Mouse (Mus musculus) intestine, embryonic 15.5 days (tissue): ENCODE data around the gene Ccl17. TPM values are rescaled to one million over a fixed set of nuclear protein-coding genes. Genes with fewer than 3 reads are reported as not detected.

Experiments
- ATAC-seq: fragments of 200-750 bp; cut with Nextera tagmentation; 2 replicates; pipeline ENCODE4 v1.8.0; 2017; ENCODE audit warnings: moderate TSS enrichment, moderate library complexity
- H3K27ac ChIP-seq: fragments of 300-500 bp; sonication (generic); 2 replicates; pipeline ENCODE4 v1.5.1; 2015; ENCODE audit warnings: mild to moderate bottlenecking, inconsistent platforms
- H3K27me3 ChIP-seq: fragments of 300-500 bp; sonication (generic); replicated peaks from 2 replicates; pipeline ENCODE4 v1.6.1; 2015; ENCODE audit warnings: inconsistent platforms
- H3K36me3 ChIP-seq: fragments of 300-500 bp; sonication (generic); 2 replicates; pipeline ENCODE4 v1.6.1; 2015; ENCODE audit warnings: inconsistent platforms
- H3K4me1 ChIP-seq: fragments of 300-500 bp; sonication (generic); replicated peaks from 2 replicates; pipeline ENCODE4 v1.6.1; 2015; ENCODE audit warnings: inconsistent platforms
- H3K4me2 ChIP-seq: fragments of 300-500 bp; sonication (generic); replicated peaks from 2 replicates; pipeline ENCODE4 v1.6.1; 2015; ENCODE audit warnings: mild to moderate bottlenecking, inconsistent platforms
- H3K4me3 ChIP-seq: fragments of 300-500 bp; sonication (generic); replicated peaks from 2 replicates; pipeline ENCODE4 v1.5.1; 2015; ENCODE audit warnings: inconsistent platforms
- H3K9ac ChIP-seq: fragments of 300-500 bp; sonication (generic); 2 replicates; pipeline ENCODE4 v1.6.1; 2015; ENCODE audit warnings: inconsistent platforms
- H3K9me3 ChIP-seq: fragments of 300-500 bp; sonication (generic); 2 replicates; pipeline ENCODE4 v1.6.1; 2016; ENCODE audit warnings: inconsistent platforms
- WGBS: fragments of 180-500 bp; shearing (Covaris S2); methylation state at CpG from one replicate; pipeline ENCODE4 v1.1.7; 2015; 5-methylcytosine and 5-hydroxymethylcytosine counted together
- polyA plus RNA-seq: library from polyadenylated mRNA; unstranded; fragments of >200 nt; fragmentation: Nextera tagmentation; extraction: Ambion mirVana; gene quantifications from 2 replicates; pipeline ENCODE4 v1.2.1, GENCODE M21; 2015

Ccl17 gene
- polyA plus RNA-seq, 1 experiment from 2014 or later, result not detected

- Histone ChIP-seq H3K27me3 (no peaks in the 10 kb centered on the region), H3K36me3 (no peaks in the 10 kb centered on the region), H3K4me3 (no peak overlapping the region), H3K9ac (no peak overlapping the region), H3K9me3 (no peaks in the 10 kb centered on the region), H3K27ac (no peak overlapping the region), H3K4me1 (0 out of 2 replicates have a peak, but pooled peaks cover 2% of the 10 kb centered on the region), H3K4me2 (no peak overlapping the region)
- no peak for ATAC-seq
- 61% methylated on average over 7 of the region's 7 CpGs for WGBS
These were observed 9.8 kb upstream of the Ccl17 start for GRCm38 (mm10) chr8:94800278-94800968.

GRCm38 (mm10) chr8:94801293-94802095 lies 8.8 kb upstream of the Ccl17 start:
- Histone ChIP-seq H3K36me3 (no peaks in the 10 kb centered on the region), H3K9me3 (no peaks in the 10 kb centered on the region), H3K9ac (no peak overlapping the region), H3K4me1 (0 out of 2 replicates have a peak, but pooled peaks cover 2% of the 10 kb centered on the region), H3K4me3 (no peak overlapping the region), H3K27ac (no peak overlapping the region), H3K27me3 (no peaks in the 10 kb centered on the region), H3K4me2 (peak overlapping the region; percentile 37; the same call in 1 of the 2 replicates)
- 42% methylated on average over 14 of the region's 14 CpGs for WGBS
- ATAC-seq, result no peak

- 0 out of 2 replicates have a peak, but pooled peaks cover 2% of the 10 kb centered on the region for H3K4me1 ChIP-seq
- no peaks in the 10 kb centered on the region for H3K9me3 ChIP-seq
- H3K9ac ChIP-seq, result no peak overlapping the region
- H3K36me3 ChIP-seq, result no peaks in the 10 kb centered on the region
- 55% methylated on average over 4 of the region's 4 CpGs for WGBS
- H3K4me3 ChIP-seq, result no peak overlapping the region
- no peak overlapping the region for H3K27ac ChIP-seq
- no peaks in the 10 kb centered on the region for H3K27me3 ChIP-seq
- ATAC-seq, result 0 out of 2 replicates have a peak, but pooled peaks have one; percentile 4
- no peak overlapping the region for H3K4me2 ChIP-seq
These were observed 7.9 kb upstream of the Ccl17 start for GRCm38 (mm10) chr8:94802375-94802774.

- no peak overlapping the region for H3K4me2 ChIP-seq
- H3K9me3 ChIP-seq, result no peaks in the 10 kb centered on the region
- H3K27me3 ChIP-seq, result no peaks in the 10 kb centered on the region
- 73% methylated on average over 6 of the region's 6 CpGs for WGBS
- no peak overlapping the region for H3K9ac ChIP-seq
- ATAC-seq, result no peak
- no peak overlapping the region for H3K4me3 ChIP-seq
- H3K27ac ChIP-seq, result no peak overlapping the region
- 0 out of 2 replicates have a peak, but pooled peaks cover 2% of the 10 kb centered on the region for H3K4me1 ChIP-seq
- no peaks in the 10 kb centered on the region for H3K36me3 ChIP-seq
These were observed 6.7 kb upstream of the Ccl17 start for GRCm38 (mm10) chr8:94803551-94803950.

DNA sequence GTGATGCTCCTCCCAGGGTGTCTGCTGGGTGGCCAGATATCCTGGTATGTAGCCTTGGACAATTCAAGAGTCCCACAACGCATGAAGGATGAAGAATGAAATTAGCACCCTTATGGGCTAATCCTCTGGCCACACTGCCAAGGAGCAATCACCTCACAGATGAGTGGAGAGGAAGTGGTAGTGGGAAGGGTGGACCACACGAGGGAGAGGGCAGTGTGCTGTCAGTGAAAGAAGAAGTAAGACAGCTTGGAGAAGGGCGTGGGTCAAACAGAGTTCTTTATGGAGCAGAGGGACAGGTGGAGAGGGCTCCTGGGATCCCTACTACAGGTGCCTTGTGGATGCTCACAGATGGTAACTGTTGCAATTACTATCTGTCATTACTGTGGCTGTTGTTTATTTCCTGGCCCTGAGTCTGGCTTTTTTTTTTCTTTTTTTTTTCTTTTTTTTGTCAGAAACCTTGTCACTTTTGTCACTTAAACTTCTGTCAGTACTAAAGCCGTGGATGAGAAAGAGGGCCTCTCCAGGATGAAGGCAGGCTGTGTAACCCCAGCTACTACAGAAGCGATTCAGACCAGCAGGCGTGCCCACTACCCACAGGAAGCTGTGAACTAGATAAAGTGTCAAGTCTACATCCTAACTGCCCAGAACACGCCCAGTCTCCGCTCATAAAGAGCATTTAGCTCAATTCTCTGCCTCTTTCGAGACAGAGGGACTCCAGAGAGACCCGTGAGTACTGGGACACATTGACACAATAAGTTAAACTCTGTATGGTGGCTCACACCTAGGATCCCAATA lies 5.5 kb upstream of the Ccl17 start:
- Histone ChIP-seq H3K9ac (no peak overlapping the region), H3K4me2 (no peak overlapping the region), H3K4me3 (no peak overlapping the region), H3K27me3 (no peaks in the 10 kb centered on the region), H3K4me1 (0 out of 2 replicates have a peak, but pooled peaks cover 2% of the 10 kb centered on the region), H3K27ac (no peak overlapping the region), H3K36me3 (no peaks in the 10 kb centered on the region), H3K9me3 (no peaks in the 10 kb centered on the region)
- WGBS, result 63% methylated on average over 10 of the region's 10 CpGs
- ATAC-seq, result no peak

- no peak for ATAC-seq
- H3K27me3 ChIP-seq, result no peaks in the 10 kb centered on the region
- WGBS, result 84% methylated on average over 4 of the region's 4 CpGs
These were observed 4.4 kb upstream of the Ccl17 start for GRCm38 (mm10) chr8:94805811-94806210.

GRCm38 (mm10) chr8:94807506-94807905 lies 2.7 kb upstream of the Ccl17 start:
- Histone ChIP-seq H3K9me3 (no peaks in the 10 kb centered on the region), H3K9ac (no peak overlapping the region), H3K4me1 (no peaks in the 10 kb centered on the region), H3K27ac (no peak overlapping the region), H3K27me3 (no peaks in the 10 kb centered on the region), H3K4me3 (no peak overlapping the region), H3K4me2 (no peak overlapping the region), H3K36me3 (no peaks in the 10 kb centered on the region)
- 64% methylated on average over 7 of the region's 7 CpGs for WGBS
- no peak for ATAC-seq

More at GRCm38 (mm10) chr8:94805811-94806210, 4.4 kb upstream of the Ccl17 start:
- Histone ChIP-seq H3K4me2 (no peak overlapping the region), H3K27ac (no peak overlapping the region), H3K4me3 (no peak overlapping the region), H3K4me1 (0 out of 2 replicates have a peak, but pooled peaks cover 2% of the 10 kb centered on the region), H3K36me3 (no peaks in the 10 kb centered on the region), H3K9ac (no peak overlapping the region), H3K9me3 (no peaks in the 10 kb centered on the region)

DNA sequence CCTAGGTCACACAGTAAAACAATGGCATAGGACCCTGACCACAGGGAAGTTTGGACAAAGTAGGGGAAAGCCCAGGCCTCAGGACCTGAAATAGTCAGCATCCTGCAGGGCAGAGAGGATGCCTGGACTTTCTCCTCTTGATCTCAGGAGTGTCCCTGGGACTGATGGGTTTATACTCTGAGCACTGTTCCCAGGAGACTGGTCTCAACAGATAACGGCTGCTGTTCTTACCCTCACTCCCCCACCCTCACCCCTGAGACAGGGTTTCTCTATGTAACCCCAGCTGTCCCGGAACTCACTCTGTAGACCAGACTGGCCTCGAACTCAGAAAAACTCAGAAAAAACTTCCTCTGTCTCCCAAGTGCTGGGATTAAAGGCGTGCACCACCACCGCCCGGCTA lies 1.9 kb upstream of the Ccl17 start:
- H3K4me1 ChIP-seq, result no peaks in the 10 kb centered on the region
- H3K4me3 ChIP-seq, result no peak overlapping the region
- no peak for ATAC-seq
- no peaks in the 10 kb centered on the region for H3K9me3 ChIP-seq
- H3K9ac ChIP-seq, result no peak overlapping the region
- H3K27ac ChIP-seq, result no peak overlapping the region
- H3K36me3 ChIP-seq, result no peaks in the 10 kb centered on the region
- 78% methylated on average over 6 of the region's 6 CpGs for WGBS
- no peaks in the 10 kb centered on the region for H3K27me3 ChIP-seq
- H3K4me2 ChIP-seq, result no peak overlapping the region

DNA sequence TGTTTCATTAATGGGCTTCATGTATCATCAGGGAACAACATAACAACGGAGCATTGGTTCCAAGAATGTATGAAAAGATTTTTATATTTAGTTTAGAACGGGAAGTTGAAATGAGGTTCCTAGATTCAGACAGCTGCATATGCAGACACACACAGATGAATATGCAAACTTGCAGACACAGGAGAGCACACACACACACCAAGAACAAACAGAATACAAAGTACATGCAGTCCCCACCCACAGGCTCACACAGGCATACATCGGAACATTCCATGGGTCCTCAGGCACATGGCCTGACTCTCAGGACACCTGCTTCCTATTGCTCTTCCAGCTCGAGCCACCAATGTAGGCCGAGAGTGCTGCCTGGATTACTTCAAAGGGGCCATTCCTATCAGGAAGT lies 602 bp downstream of the Ccl17 start:
- Histone ChIP-seq H3K27me3 (no peaks in the 10 kb centered on the region), H3K4me1 (no peaks in the 10 kb centered on the region), H3K9ac (no peak overlapping the region), H3K27ac (no peak overlapping the region), H3K36me3 (no peaks in the 10 kb centered on the region), H3K4me2 (no peak overlapping the region), H3K9me3 (no peaks in the 10 kb centered on the region), H3K4me3 (no peak overlapping the region)
- WGBS, result 76% methylated on average over 5 of the region's 5 CpGs
- ATAC-seq, result no peak

DNA sequence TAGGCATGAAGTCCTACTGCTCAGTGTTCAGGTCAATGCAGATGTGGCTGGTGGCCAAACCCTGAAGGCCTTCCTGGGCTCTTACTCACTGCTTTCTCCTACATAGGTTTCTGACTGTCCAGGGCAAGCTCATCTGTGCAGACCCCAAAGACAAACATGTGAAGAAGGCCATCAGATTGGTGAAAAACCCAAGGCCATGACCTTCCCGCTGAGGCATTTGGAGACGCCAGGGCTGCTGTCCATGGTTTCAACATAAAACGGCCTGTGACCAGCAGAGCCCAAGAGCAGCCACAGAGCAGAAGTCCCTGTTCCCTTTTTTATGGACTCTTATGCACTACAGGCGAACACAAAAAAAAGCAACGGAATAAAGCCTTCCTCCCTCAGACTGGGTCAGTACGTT lies 1.4 kb downstream of the Ccl17 start:
- WGBS, result 64% methylated on average over 6 of the region's 6 CpGs
- Histone ChIP-seq H3K9ac (no peak overlapping the region), H3K4me3 (no peak overlapping the region), H3K9me3 (no peaks in the 10 kb centered on the region), H3K27ac (no peak overlapping the region), H3K27me3 (no peaks in the 10 kb centered on the region), H3K36me3 (no peaks in the 10 kb centered on the region), H3K4me2 (no peak overlapping the region), H3K4me1 (no peaks in the 10 kb centered on the region)
- ATAC-seq, result no peak

DNA sequence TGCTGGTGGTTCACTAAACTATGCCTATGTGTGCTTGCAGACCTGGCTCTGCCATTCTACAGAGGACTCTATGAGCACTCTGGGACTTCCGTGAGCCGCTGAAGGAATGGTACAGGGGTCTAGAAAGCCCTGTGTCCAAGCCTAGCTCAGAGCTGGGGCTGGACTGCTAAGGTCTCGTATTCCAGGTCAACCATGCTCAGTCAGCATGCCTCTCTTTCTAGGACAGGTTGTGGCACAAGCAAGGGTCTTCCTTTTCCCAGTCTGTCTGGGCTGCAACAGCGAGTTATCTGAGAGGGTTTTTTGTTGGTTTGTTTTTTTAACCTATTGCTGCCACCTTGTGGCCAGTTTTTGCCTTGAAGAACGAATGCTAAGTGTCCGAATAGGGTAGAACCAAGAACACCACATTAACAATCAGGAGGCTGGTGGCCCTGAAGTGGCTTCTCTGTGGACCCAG lies 2.4 kb downstream of the Ccl17 start:
- no peaks in the 10 kb centered on the region for H3K36me3 ChIP-seq
- no peaks in the 10 kb centered on the region for H3K9me3 ChIP-seq
- no peak overlapping the region for H3K27ac ChIP-seq
- no peaks in the 10 kb centered on the region for H3K27me3 ChIP-seq
- no peaks in the 10 kb centered on the region for H3K4me1 ChIP-seq
- H3K4me2 ChIP-seq, result 0 out of 2 replicates have a peak overlapping the region, but pooled peaks have one; percentile 26
- peak; percentile 83 for ATAC-seq
- H3K4me3 ChIP-seq, result no peak overlapping the region; the same call in 1 of the 2 replicates
- WGBS, result 29% methylated on average over 6 of the region's 6 CpGs
- H3K9ac ChIP-seq, result no peak overlapping the region

- H3K4me3 ChIP-seq, result no peak overlapping the region
- H3K9me3 ChIP-seq, result no peaks in the 10 kb centered on the region
- no peaks in the 10 kb centered on the region for H3K4me1 ChIP-seq
- H3K27ac ChIP-seq, result no peak overlapping the region
- no peak for ATAC-seq
- no peak overlapping the region for H3K9ac ChIP-seq
- H3K27me3 ChIP-seq, result no peaks in the 10 kb centered on the region
- WGBS, result 0% methylated on average over 1 of the region's 1 CpGs
- H3K36me3 ChIP-seq, result no peaks in the 10 kb centered on the region
- H3K4me2 ChIP-seq, result no peak overlapping the region
These were observed 4.3 kb downstream of the Ccl17 start for GRCm38 (mm10) chr8:94814556-94814955.
